Mouse (Mus musculus): Measurements from ENCODE around the gene Dhx29. TPM values are rescaled to one million over a fixed set of nuclear protein-coding genes. Genes with fewer than 3 reads are reported as not detected.
"Not testable (repeated sequence)": the region's sequence is repeated elsewhere in the genome, so short reads cannot be mapped to it uniquely, and the experiment has no call there.

The Dhx29 gene
- polyA plus RNA-seq, 1 experiment, result 9.8 TPM

DNA sequence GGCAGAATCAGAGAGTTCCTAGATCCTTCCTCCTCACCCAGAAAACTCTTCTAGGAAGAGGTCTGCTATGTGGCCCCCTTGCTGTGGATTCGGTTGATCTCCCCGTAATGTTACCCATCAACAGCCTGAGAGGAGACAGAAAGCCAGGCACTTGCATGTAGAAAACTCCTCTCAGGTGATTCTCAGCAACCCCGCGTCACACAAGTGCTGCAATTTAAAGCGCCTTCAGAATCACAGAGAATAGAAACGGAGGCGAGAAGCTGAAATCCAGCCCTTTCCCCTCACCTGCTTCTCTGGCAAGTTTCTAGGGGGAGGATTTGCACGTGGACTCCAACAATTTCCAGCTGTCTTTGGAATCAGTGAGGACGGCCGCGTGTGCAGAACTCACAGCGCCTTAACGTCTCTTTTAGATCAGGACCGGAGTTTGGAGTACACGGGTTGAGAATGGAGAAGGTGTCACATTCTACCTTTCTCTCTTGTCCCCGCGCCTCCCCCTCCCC, 59.2 kb downstream of the Dhx29 start:
- DNase-seq (ENCODE audit: low spot score), result no peak

DNA sequence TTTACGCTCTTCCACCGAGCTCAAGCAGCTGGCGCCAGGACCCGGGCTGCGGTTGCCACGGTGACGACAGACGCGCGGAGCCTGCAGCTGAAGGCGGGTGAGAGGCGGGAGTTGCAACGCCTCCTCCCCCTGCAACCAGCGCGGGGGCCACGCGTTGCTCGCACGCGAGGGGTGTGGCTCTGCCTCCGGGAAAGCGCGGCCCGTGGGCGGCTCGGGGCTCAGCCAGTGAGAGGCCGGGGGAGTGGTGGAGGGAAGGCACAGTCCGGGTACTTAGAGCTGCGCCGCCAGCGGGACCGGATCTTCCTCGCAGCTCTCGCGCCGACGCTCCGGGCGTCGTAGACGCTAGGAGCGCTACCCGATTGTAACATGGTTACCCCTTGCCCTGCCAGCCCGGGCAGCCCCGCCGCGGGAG, 60.3 kb downstream of the Dhx29 start, which contains the start of gene Ccno:
Gene Ccno (plus strand): TSS at position 271 of the 412 bp plus-strand sequence.
- peak; percentile 93 for DNase-seq (ENCODE audit: low spot score)

DNA sequence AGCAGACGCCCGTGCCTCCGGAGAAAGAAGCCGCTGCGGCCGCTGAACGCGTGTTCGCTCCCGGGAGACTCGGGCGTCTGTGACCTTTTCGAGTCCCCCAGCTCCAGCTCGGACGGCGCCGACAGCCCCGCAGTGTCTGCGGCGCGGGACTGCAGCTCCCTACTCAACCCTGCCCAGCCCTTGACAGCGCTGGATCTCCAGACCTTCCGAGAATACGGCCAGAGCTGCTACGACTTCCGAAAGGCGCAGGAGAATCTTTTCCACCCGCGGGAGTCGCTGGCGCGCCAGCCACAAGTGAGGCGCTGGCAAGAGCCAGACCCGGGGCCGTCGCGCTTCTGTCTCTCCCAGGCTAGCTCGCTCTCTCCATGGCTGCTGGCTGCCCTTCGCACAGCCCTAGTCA, 60.7 kb downstream of the Dhx29 start:
- DNase-seq (ENCODE audit: low spot score), result no peak

DNA sequence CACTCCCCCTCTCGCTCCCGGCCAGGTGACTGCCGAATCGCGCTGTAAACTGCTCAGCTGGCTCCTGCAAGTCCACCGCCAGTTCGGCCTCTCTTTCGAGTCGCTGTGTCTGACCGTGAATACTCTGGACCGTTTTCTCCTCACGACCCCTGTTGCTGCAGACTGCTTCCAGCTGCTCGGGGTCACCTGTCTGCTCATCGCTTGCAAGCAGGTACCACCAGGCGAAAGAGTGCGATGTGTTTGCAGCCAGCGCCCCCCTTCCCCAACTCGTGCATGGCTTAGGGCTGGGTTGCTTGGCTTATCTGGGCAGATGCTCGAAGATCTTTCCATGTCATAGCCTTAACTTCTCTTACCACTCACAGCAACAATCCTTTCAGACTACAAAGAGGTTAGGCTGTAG, 61.6 kb downstream of the Dhx29 start:
- DNase-seq (ENCODE audit: low spot score), result no peak

DNA sequence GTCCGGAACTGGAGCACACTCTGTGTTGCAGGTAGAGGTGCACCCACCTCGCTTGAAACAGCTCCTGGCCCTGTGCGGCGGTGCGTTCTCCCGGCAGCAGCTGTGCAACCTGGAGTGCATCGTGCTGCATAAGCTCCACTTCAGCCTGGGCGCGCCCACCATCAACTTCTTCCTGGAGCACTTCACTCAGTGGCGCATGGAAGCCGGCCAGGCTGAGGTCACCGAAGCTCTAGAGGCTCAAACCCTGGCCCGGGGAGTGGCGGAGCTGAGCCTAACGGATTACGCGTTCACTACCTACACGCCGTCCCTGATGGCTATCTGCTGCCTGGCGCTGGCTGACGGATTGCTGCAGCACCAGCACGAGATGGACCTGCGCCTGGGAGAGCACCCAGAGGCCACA, 62.3 kb downstream of the Dhx29 start:
- DNase-seq (ENCODE audit: low spot score), result no peak

DNA sequence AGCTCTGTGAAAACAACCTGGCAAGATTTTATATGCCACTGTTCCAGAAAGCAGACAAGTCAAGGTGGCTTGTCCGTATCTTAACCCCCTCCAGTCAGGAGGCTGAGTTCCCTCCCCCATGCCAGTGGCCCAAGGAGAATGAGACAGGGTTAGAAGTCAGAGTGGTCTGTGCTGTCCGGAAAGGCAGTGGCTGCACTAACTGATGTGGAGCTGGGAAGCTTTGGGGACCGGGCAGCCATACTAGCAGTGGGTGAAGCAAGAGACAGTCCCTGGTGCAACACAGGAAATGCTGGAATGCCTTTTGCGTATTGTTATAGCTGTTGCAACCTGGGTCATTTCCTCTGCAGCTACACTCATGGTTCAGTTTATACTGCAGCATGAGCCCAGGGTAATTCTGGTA, 63.1 kb downstream of the Dhx29 start:
- no peak for DNase-seq (ENCODE audit: low spot score)

DNA sequence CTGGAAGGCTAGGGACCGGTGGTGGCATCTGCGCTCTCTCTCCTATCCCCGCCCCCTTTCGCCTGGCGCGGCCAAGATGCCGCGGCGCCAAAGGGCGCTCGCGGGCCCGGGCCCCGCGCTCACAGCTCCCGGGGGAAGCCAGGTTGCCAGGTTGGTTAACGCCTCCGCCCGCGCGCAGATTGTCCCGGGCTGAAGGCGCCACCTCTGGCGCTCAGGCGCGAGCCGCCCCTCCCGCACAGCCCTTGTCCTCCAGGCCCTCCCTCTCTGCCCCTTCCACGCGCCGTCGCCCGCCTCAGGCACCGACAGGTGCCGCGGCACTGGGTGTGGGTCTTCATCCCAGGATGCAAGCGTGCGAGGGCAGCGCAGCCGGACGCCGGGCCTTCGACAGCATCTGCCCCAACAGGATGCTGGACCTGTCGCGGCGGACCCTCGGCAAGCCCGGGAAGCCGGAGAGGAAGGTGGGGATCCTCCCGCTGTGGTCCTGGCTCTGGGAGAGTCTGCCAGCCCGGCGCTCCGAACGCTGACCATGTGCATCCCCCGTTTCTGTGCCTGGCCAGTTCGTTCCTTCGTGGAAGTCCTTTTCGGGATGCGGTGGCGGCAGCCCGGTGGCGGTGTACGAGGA, 66.4 kb downstream of the Dhx29 start, which contains the start of gene Mcidas:
Gene Mcidas (plus strand): TSS at position 315 of the 622 bp plus-strand sequence.
- peak; percentile 33 for DNase-seq (ENCODE audit: low spot score)

DNA sequence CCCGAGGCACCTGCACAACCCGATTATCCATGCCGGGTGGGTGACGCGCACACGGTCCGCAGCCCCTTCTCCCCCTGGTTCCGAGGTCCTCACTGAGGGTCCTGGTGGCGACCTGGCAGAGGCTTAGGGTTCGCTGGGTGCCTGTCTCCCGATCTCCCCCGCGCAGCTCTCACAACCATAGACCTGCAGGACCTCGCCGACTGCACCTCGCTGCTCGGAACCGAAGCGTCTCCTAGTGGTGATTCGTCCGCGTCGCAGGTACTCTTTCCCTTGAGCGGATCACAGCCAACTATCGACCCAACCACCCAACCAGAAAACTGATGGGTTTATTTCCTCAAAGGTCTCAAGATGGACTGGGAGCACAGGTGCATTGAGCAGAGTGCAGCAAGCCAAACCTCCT, 66.9 kb downstream of the Dhx29 start:
- DNase-seq (ENCODE audit: low spot score), result peak; percentile 48

DNA sequence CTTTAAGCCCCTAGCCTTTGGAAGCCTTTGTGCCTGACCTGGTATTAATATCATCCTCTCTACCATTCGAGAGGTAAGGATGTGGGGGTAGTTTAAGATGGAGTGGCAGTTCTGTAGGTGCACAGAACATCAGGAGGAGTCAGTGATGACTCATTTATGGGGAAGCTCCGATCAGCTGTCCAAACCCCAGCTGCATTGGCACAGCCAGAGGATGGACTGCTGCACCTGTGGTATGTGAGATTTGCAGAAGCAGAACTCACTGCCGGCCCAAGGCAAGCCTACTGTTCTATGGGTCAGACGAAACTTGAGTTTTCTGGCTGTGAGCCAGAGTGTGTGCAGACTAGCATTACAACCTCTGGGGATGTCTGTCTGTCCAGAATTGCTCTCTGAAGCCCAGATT, 69.2 kb downstream of the Dhx29 start:
- no peak for DNase-seq (ENCODE audit: low spot score)

DNA sequence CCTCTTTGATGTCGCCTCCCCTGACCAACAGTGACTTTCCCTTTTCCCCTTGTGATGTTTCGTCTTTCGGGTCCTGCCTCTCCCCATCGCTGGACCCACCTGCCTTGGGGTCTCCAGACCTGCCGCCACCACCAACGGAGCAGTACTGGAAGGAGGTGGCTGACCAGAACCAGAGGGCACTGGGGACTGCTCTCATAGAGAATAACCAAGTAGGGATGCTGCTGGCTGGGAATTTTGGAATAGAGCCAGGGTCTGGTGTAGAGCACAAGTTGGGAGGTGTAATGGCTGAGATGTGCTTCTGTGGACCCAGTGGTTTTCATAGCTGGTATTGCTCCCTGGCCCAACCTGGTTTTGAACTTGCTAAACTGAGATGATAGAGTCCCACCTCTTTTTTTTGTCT, 70.1 kb downstream of the Dhx29 start:
- no peak for DNase-seq (ENCODE audit: low spot score)

DNA sequence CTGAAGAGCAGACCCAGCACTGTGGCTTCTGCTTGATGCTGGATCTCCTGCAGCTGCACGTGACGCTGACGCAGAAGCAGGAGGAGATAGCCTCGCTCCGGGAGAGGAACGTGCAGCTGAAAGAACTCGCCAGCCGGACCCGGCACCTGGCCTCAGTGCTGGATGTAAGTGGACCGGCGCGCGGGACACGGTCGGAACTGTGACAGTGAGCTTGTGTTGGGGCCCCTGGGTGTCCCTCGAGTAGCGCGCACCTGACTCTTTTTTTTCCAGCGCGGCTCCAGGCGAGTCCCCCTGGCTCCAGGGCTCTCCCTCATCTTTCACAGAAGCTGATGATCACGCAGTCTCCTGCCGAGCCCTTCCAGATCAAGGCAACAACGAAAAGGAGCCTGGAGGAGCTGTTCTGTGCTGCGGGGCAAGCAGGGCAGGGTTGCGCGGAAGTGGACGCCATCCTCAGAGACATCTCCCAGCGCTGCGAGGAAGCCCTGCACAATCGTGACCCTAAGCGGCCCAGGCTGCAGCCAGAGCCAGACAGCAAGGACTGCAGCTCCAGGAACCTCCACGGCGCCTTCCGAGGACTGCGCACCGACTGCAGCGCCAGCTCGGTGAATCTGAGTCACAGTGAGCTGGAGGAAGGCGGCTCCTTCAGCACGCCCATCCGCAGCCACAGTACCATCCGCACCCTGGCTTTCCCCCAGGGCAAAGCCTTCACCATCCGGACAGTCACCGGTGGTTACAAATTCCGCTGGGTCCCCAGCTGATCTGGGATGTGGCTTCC, 71.4 kb downstream of the Dhx29 start:
- DNase-seq (ENCODE audit: low spot score), result peak; percentile 38

DNA sequence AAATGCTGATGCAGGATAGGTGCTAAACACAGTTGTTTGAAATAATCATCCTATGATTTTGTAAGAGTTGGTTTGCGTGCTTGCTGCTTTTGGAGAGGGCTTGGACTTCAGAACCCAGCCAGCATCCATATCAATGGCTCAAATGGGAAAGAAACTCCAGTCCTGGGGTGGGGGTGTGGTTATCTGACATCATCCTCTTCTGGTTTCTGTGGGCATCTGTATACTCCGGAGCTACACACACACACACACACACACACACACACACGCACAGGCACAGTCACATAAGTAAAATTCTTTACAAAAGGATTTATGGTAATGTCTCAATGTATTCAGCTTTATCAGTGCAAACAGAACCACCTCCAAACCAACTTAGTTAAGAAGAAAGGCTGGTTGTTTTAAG, 72.8 kb downstream of the Dhx29 start:
- DNase-seq (ENCODE audit: low spot score), result no peak

DNA sequence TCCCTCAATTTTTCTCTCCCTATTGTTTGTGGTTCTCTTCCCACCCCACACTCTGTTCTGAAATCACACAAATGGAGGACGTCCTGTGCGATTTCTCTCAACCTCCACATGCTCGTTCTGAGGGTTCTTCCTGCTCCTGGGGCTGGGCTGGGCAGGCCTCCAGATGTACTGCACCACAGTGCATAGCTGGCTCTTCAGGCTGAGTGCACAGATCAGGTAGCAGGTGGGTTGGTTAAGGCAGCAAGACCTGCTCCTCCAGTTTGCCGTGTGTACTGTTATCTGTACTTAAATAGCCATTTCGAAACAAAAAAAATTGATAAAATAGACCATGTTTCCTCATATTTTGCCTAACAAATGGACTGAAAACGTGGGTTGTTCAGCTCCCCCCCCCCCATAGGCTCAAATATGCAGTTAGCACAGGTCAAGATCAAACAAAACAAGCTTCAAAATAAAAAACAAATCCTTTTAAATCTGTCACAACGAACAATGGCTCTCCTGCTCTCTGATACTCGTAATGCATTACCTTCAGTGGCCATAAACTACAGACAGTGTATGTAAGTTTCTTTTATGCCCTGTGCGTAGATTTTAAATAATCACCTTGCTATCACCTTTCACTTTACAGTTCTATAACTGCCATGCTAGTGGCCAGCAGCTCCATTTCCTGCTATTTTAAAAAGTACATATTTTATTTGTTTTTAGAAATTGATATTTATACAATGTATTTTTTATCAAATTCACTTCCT, 73.5 kb downstream of the Dhx29 start:
- no peak for DNase-seq (ENCODE audit: low spot score)

DNA sequence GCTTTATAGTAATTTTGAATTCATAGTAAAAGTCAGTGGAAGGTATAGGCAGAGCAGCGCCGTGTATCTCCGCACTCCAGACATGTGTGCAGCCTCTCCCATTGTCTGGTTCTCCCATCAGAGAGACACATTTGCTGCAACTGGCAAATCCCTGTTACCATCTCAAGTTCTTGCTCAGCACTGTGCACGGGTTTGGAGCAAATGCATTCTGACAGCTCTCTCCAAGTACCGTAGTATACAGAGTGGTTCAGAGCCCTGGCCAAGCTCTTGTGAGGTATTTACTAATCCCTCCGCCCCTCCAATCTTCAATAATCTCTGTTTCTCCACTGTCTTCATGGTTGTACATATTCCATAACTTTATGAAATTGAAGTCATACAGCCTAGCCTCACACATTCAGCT, 85.4 kb downstream of the Dhx29 start:
- no peak for DNase-seq (ENCODE audit: low spot score)

DNA sequence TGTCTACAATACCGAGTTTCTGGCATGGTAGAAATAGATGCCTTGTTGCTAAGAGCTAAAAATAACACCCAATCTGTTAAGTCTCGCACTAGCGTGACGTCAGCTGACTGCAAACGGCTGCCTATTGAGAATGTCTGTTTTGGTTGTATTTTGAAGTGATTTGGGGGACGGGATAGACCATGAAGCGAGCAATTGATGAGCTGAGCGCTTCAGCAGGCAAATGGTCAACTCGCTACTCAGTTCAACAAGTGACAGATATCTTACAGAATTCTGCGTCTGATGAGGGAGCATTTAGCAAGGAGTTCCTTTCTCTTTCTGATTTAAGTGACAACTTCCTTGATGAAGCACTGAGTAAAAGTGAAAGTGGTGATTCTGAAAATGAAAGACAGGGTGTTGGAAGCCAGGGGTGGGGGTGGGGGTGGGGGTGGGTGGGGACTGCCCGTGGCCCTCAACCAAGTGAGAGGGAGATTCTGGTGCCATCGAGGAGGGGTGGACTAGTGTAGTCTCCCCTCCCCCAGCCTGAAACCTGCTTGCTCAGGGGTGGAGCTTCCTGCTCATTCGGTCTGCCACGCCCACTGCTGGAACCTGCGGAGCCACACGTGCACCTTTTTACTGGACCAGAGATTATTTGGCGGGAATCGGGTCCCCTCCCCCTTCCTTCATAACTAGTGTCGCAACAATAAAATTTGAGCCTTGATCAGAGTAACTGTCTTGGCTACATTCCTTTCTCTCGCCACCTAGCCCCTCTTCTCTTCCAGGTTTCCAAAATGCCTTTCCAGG, 86.1 kb downstream of the Dhx29 start:
- DNase-seq (ENCODE audit: low spot score), result not testable (repeated sequence)

Other genes with a start within 250 kb of the Dhx29 start
- 139 and 141 TPM in 2 replicates for gene Plpp1, start 126.7 kb upstream of the Dhx29 start, polyA plus RNA-seq (2012; rRNA removed)
- 35.2 and 36.1 TPM in 2 replicates for gene Mtrex, start 56 bp upstream of the Dhx29 start, polyA plus RNA-seq (2012; rRNA removed)
- gene Ccno, start 60.3 kb downstream of the Dhx29 start, polyA plus RNA-seq (2012; rRNA removed), result 0.57 and 0.67 TPM in 2 replicates
- 0.14 and 0.25 TPM in 2 replicates for gene Mcidas, start 66.4 kb downstream of the Dhx29 start, polyA plus RNA-seq (2012; rRNA removed)
- not detected in 2 replicates for gene Cdc20b, start 107.7 kb downstream of the Dhx29 start, polyA plus RNA-seq (2012; rRNA removed)
- 105 and 114 TPM in 2 replicates for gene Gpx8, start 119.0 kb downstream of the Dhx29 start, polyA plus RNA-seq (2012; rRNA removed)
- 4.0 and 5.1 TPM in 2 replicates for gene Gzma, start 173.5 kb downstream of the Dhx29 start, polyA plus RNA-seq (2012; rRNA removed)

Data from urinary bladder, adult 2 months (tissue).